Comparison of ENCODE assay signal across 25 mouse cellular contexts in the genomic region with DNA sequence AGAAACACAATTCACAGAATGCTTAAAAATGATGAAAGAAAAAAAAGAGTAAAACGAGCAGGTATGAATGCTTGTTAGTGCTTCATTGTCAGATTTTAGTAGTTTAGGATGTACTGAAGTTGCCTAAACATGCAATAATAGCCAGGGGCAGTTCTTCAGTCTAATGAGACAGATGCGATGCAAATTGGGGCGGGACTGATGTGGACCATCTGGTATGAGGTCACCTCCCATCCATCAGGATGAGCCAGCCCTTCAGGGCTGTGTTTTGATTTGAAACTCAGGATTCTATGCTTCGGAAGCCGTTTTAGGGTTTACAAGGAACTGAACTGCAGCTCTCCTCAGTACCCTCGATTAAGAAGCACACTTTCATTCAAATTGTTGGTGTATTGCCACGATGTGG.
DNase-seq lines count a peak whose midpoint lies in the region; ATAC-seq and TF ChIP-seq lines count a peak whose summit lies in the region.
"Had no signal": no experiment of that assay in that cellular context is flagged by ENCODE, and none has a peak within 500 bp of the region (broad histone marks: within the 10 kb centered on the region; RNA-seq: fewer than 3 reads in every experiment).

No protein-coding gene starts in this region.

- no peak overlapping the region for H3K4me2 ChIP-seq in hindbrain, postnatal 0 days (ENCODE audit: low read depth, low read length)
- no peak overlapping the region for H3K4me2 ChIP-seq in neural tube, embryonic 15.5 days
- no peak overlapping the region for H3K4me2 ChIP-seq in limb, embryonic 11.5 days (ENCODE audit: low read depth, severe bottlenecking)
- H3K4me2 ChIP-seq: embryonic facial prominence, embryonic 13.5 days; kidney, embryonic 15.5 days; liver, embryonic 15.5 days; lung, embryonic 15.5 days; neural tube, embryonic 12.5 days had no signal

- no peaks in the 10 kb centered on the region for H3K9me3 ChIP-seq in hindbrain, embryonic 10.5 days
- H3K9me3 ChIP-seq in hindbrain, postnatal 0 days (ENCODE audit: low read length), result no peaks in the 10 kb centered on the region
- no peaks in the 10 kb centered on the region for H3K9me3 ChIP-seq in neural tube, embryonic 15.5 days (replicated peaks)
- H3K9me3 ChIP-seq in limb, embryonic 11.5 days (ENCODE audit: control insufficient read depth, low read length), result no peaks in the 10 kb centered on the region
- H3K9me3 ChIP-seq: embryonic facial prominence, embryonic 13.5 days; kidney, embryonic 15.5 days; liver, embryonic 15.5 days; lung, embryonic 15.5 days; megakaryocyte, embryonic 14.5 days; neural tube, embryonic 12.5 days had no signal

- ATAC-seq in hindbrain, postnatal 0 days, result no peak
- no peak for ATAC-seq in neural tube, embryonic 15.5 days (ENCODE audit: low FRiP score)
- 0 out of 2 replicates have a peak, but pooled peaks have one; percentile 21 for ATAC-seq in limb, embryonic 11.5 days (ENCODE audit: insufficient number of reproducible peaks, low FRiP score, low TSS enrichment, low read depth)
- ATAC-seq: forebrain, embryonic 14.5 days had no signal

- H3K4me1 ChIP-seq in hindbrain, embryonic 10.5 days (replicated peaks), result no peaks in the 10 kb centered on the region
- no peaks in the 10 kb centered on the region for H3K4me1 ChIP-seq in hindbrain, postnatal 0 days (ENCODE audit: insufficient read depth, low read length)
- no peaks in the 10 kb centered on the region for H3K4me1 ChIP-seq in neural tube, embryonic 15.5 days
- 0 out of 2 replicates have a peak, but pooled peaks cover 2% of the 10 kb centered on the region for H3K4me1 ChIP-seq in limb, embryonic 11.5 days (ENCODE audit: control insufficient read depth, insufficient read depth, low read length)
- H3K4me1 ChIP-seq: kidney, embryonic 15.5 days; liver, embryonic 15.5 days; lung, embryonic 15.5 days; megakaryocyte, embryonic 14.5 days; neural tube, embryonic 12.5 days had no signal

- DNase-seq in hindbrain, embryonic 10.5 days (ENCODE audit: low spot score), result peak; percentile 6
- DNase-seq in hindbrain, postnatal 0 days (ENCODE audit: low spot score), result no peak
- peak; percentile 17 for DNase-seq in neural tube, embryonic 10.5 days (ENCODE audit: extremely low spot score, low spot score)
- DNase-seq in limb, embryonic 11.5 days (ENCODE audit: low spot score), result no peak
- DNase-seq in frontal cortex, postnatal 25 days (ENCODE audit: low spot score in 2 of 2), result no peak
- no peak for DNase-seq in layer of hippocampus, adult 8-10 months (ENCODE audit: low spot score in 2 of 2)
- DNase-seq in kidney, postnatal 4 days, result no peak
- DNase-seq: adrenal gland, postnatal 14 days; cerebellum, adult 8-10 months; cerebellum, postnatal 36 days; heart, postnatal 36 days; kidney, adult 11 months; kidney, postnatal 36 days; layer of hippocampus, adult 9-11 months; liver; lung, postnatal 36 days had no signal

- no peak overlapping the region for H3K9ac ChIP-seq in hindbrain, postnatal 0 days (replicated peaks; ENCODE audit: low read length)
- H3K9ac ChIP-seq in neural tube, embryonic 15.5 days (replicated peaks), result no peak overlapping the region
- H3K9ac ChIP-seq in limb, embryonic 11.5 days (ENCODE audit: low read length), result no peak overlapping the region
- H3K9ac ChIP-seq: embryonic facial prominence, embryonic 13.5 days; kidney, embryonic 15.5 days; liver, embryonic 15.5 days; lung, embryonic 15.5 days; neural tube, embryonic 12.5 days had no signal

- no peak for TF ChIP-seq CTCF in hindbrain, postnatal 0 days (IDR thresholded peaks at IDR 0.05; ENCODE audit: low read depth)

- no peaks in the 10 kb centered on the region for H3K36me3 ChIP-seq in hindbrain, embryonic 10.5 days
- no peaks in the 10 kb centered on the region for H3K36me3 ChIP-seq in hindbrain, postnatal 0 days (ENCODE audit: insufficient read depth, low read length)
- H3K36me3 ChIP-seq in neural tube, embryonic 15.5 days, result no peaks in the 10 kb centered on the region
- H3K36me3 ChIP-seq in limb, embryonic 11.5 days (ENCODE audit: control insufficient read depth, insufficient read depth, low read length), result no peaks in the 10 kb centered on the region
- H3K36me3 ChIP-seq: embryonic facial prominence, embryonic 13.5 days; kidney, embryonic 15.5 days; liver, embryonic 15.5 days; lung, embryonic 15.5 days; neural tube, embryonic 12.5 days had no signal

- H3K27ac ChIP-seq in hindbrain, embryonic 10.5 days, result no peak overlapping the region
- H3K27ac ChIP-seq in hindbrain, postnatal 0 days, result no peak overlapping the region
- no peak overlapping the region for H3K27ac ChIP-seq in neural tube, embryonic 15.5 days (replicated peaks)
- H3K27ac ChIP-seq in limb, embryonic 11.5 days (replicated peaks; ENCODE audit: low read depth, low read length), result no peak overlapping the region
- H3K27ac ChIP-seq: embryonic facial prominence, embryonic 13.5 days; kidney, embryonic 15.5 days; liver, embryonic 15.5 days; lung, embryonic 15.5 days; neural tube, embryonic 12.5 days; stomach, postnatal 0 days had no signal

- 72% methylated on average over 7 of the region's 7 CpGs for WGBS in hindbrain, embryonic 10.5 days
- 63% methylated on average over 7 of the region's 7 CpGs for WGBS in hindbrain, postnatal 0 days
- WGBS in neural tube, embryonic 15.5 days, result 64% methylated on average over 7 of the region's 7 CpGs
- WGBS in limb, embryonic 11.5 days, result 38% methylated on average over 7 of the region's 7 CpGs

- H3K27me3 ChIP-seq in hindbrain, embryonic 10.5 days (ENCODE audit: insufficient read depth, poor library complexity, severe bottlenecking), result no peaks in the 10 kb centered on the region
- no peaks in the 10 kb centered on the region for H3K27me3 ChIP-seq in hindbrain, postnatal 0 days (ENCODE audit: insufficient read depth, low read length)
- H3K27me3 ChIP-seq in neural tube, embryonic 15.5 days (replicated peaks), result no peaks in the 10 kb centered on the region
- no peaks in the 10 kb centered on the region for H3K27me3 ChIP-seq in limb, embryonic 11.5 days (ENCODE audit: control insufficient read depth, insufficient read depth, low read length)
- H3K27me3 ChIP-seq: kidney, embryonic 15.5 days; liver, embryonic 15.5 days; lung, embryonic 15.5 days; megakaryocyte, embryonic 14.5 days; neural tube, embryonic 12.5 days had no signal

- H3K4me3 ChIP-seq in hindbrain, embryonic 10.5 days, result no peak overlapping the region
- H3K4me3 ChIP-seq in hindbrain, postnatal 0 days (ENCODE audit: low read length), result no peak overlapping the region
- H3K4me3 ChIP-seq in neural tube, embryonic 15.5 days (replicated peaks), result no peak overlapping the region
- no peak overlapping the region for H3K4me3 ChIP-seq in limb, embryonic 11.5 days (ENCODE audit: low read depth, low read length)
- H3K4me3 ChIP-seq: embryonic facial prominence, embryonic 13.5 days; kidney, embryonic 15.5 days; liver, embryonic 15.5 days; lung, embryonic 15.5 days; megakaryocyte, embryonic 14.5 days; neural tube, embryonic 12.5 days had no signal

Comparison
In these comparisons a context has a peak if more than half of its experiments do, and no peak if none do; other contexts are left out.
1. DNase-seq: peak in hindbrain, embryonic 10.5 days (single experiment) and neural tube, embryonic 10.5 days (single experiment); none in hindbrain, postnatal 0 days (single experiment), limb, embryonic 11.5 days (single experiment), frontal cortex, postnatal 25 days (0 of 2), layer of hippocampus, adult 8-10 months (0 of 2) and kidney, postnatal 4 days (0 of 2).